Mouse (Mus musculus): ENCODE measurements around the gene Sept4. TPM values are rescaled to one million over a fixed set of nuclear protein-coding genes. Genes with fewer than 3 reads are reported as not detected.

The Sept4 gene
- polyA plus RNA-seq (2015; fragmentation: Nextera tagmentation; extraction: Ambion mirVana) = 11.6 and 12.6 TPM in 2 replicates

GRCm38 (mm10) chr11:87568255-87568953, at the start of gene Sept4:
TSS of gene Sept4 (plus strand) at chr11:87568903.
- WGBS (ENCODE audit: insufficient replicate concordance) = 62% methylated on average over 7 of the region's 7 CpGs
- Histone ChIP-seq H3K4me3 (replicated peaks) (no peak within 1 kb of the TSS), H3K4me1 (replicated peaks) (no peaks in the 10 kb centered on the region), H3K27me3 (0 out of 2 replicates have a peak, but pooled peaks cover 12% of the 10 kb centered on the region), H3K36me3 (replicated peaks) (no peaks in the 10 kb centered on the region), H3K4me2 (no peak within 1 kb of the TSS), H3K9ac (no peak within 1 kb of the TSS), H3K9me3 (replicated peaks) (no peaks in the 10 kb centered on the region), H3K27ac (replicated peaks) (no peak within 1 kb of the TSS)
- no peak for ATAC-seq (ENCODE audit: insufficient read depth)

- no peak overlapping the region for H3K4me2 ChIP-seq
- ATAC-seq (ENCODE audit: insufficient read depth) = no peak
- peaks cover 17% of the 10 kb centered on the region for H3K4me1 ChIP-seq (replicated peaks)
- no peaks in the 10 kb centered on the region for H3K36me3 ChIP-seq (replicated peaks)
- no peak overlapping the region for H3K4me3 ChIP-seq (replicated peaks)
- no peak overlapping the region for H3K27ac ChIP-seq (replicated peaks)
- no peak overlapping the region for H3K9ac ChIP-seq
- no peaks in the 10 kb centered on the region for H3K27me3 ChIP-seq
- no peaks in the 10 kb centered on the region for H3K9me3 ChIP-seq (replicated peaks)
- WGBS (ENCODE audit: insufficient replicate concordance) = 1% methylated on average over 2 of the region's 2 CpGs
Observed at GRCm38 (mm10) chr11:87519260-87519659, 49.4 kb upstream of the Sept4 start.

- no peaks in the 10 kb centered on the region for H3K27me3 ChIP-seq
- peaks cover 22% of the 10 kb centered on the region for H3K4me1 ChIP-seq (replicated peaks)
- H3K27ac ChIP-seq (replicated peaks) = no peak overlapping the region
- no peak for ATAC-seq (ENCODE audit: insufficient read depth)
- no peak overlapping the region for H3K4me3 ChIP-seq (replicated peaks)
- 36% methylated on average over 5 of the region's 5 CpGs for WGBS (ENCODE audit: insufficient replicate concordance)
- H3K9ac ChIP-seq = no peak overlapping the region
- no peaks in the 10 kb centered on the region for H3K36me3 ChIP-seq (replicated peaks)
- no peak overlapping the region for H3K4me2 ChIP-seq
- no peaks in the 10 kb centered on the region for H3K9me3 ChIP-seq (replicated peaks)
Observed at GRCm38 (mm10) chr11:87523466-87523865, 45.2 kb upstream of the Sept4 start.

GRCm38 (mm10) chr11:87523967-87524366, 44.7 kb upstream of the Sept4 start:
- Histone ChIP-seq H3K9me3 (replicated peaks) (no peaks in the 10 kb centered on the region), H3K36me3 (replicated peaks) (no peaks in the 10 kb centered on the region), H3K4me1 (replicated peaks) (peaks cover 22% of the 10 kb centered on the region), H3K4me2 (no peak overlapping the region), H3K27me3 (no peaks in the 10 kb centered on the region), H3K27ac (replicated peaks) (no peak overlapping the region), H3K4me3 (replicated peaks) (no peak overlapping the region), H3K9ac (no peak overlapping the region)
- no peak for ATAC-seq (ENCODE audit: insufficient read depth)

GRCm38 (mm10) chr11:87524780-87525179, 43.9 kb upstream of the Sept4 start:
- H3K4me1 ChIP-seq (replicated peaks) = peaks cover 22% of the 10 kb centered on the region
- no peaks in the 10 kb centered on the region for H3K27me3 ChIP-seq
- H3K9ac ChIP-seq = no peak overlapping the region
- H3K27ac ChIP-seq (replicated peaks) = no peak overlapping the region
- no peaks in the 10 kb centered on the region for H3K9me3 ChIP-seq (replicated peaks)
- no peak for ATAC-seq (ENCODE audit: insufficient read depth)
- no peak overlapping the region for H3K4me2 ChIP-seq
- H3K36me3 ChIP-seq (replicated peaks) = no peaks in the 10 kb centered on the region
- no peak overlapping the region for H3K4me3 ChIP-seq (replicated peaks)

GRCm38 (mm10) chr11:87527364-87527763, 41.3 kb upstream of the Sept4 start:
- Histone ChIP-seq H3K9me3 (replicated peaks) (no peaks in the 10 kb centered on the region), H3K36me3 (replicated peaks) (no peaks in the 10 kb centered on the region), H3K4me3 (replicated peaks) (no peak overlapping the region), H3K4me2 (no peak overlapping the region), H3K9ac (no peak overlapping the region), H3K27ac (replicated peaks) (no peak overlapping the region), H3K4me1 (replicated peaks) (peaks cover 22% of the 10 kb centered on the region), H3K27me3 (no peaks in the 10 kb centered on the region)
- 47% methylated on average over 3 of the region's 3 CpGs for WGBS (ENCODE audit: insufficient replicate concordance)
- ATAC-seq (ENCODE audit: insufficient read depth) = no peak

- 44% methylated on average over 4 of the region's 4 CpGs for WGBS (ENCODE audit: insufficient replicate concordance)
- H3K9me3 ChIP-seq (replicated peaks) = no peaks in the 10 kb centered on the region
- H3K4me1 ChIP-seq (replicated peaks) = peaks cover 17% of the 10 kb centered on the region
- no peak for ATAC-seq (ENCODE audit: insufficient read depth)
- H3K27ac ChIP-seq (replicated peaks) = no peak overlapping the region
- no peak overlapping the region for H3K4me3 ChIP-seq (replicated peaks)
- H3K9ac ChIP-seq = no peak overlapping the region
- no peaks in the 10 kb centered on the region for H3K27me3 ChIP-seq
- no peak overlapping the region for H3K4me2 ChIP-seq
- H3K36me3 ChIP-seq (replicated peaks) = no peaks in the 10 kb centered on the region
Observed at GRCm38 (mm10) chr11:87527990-87528389, 40.7 kb upstream of the Sept4 start.

GRCm38 (mm10) chr11:87531695-87532094, 37.0 kb upstream of the Sept4 start:
- H3K27ac ChIP-seq (replicated peaks) = no peak overlapping the region
- no peaks in the 10 kb centered on the region for H3K27me3 ChIP-seq
- no peak overlapping the region for H3K9ac ChIP-seq
- H3K4me3 ChIP-seq (replicated peaks) = no peak overlapping the region
- no peaks in the 10 kb centered on the region for H3K9me3 ChIP-seq (replicated peaks)
- no peaks in the 10 kb centered on the region for H3K4me1 ChIP-seq (replicated peaks)
- no peaks in the 10 kb centered on the region for H3K36me3 ChIP-seq (replicated peaks)
- 46% methylated on average over 6 of the region's 6 CpGs for WGBS (ENCODE audit: insufficient replicate concordance)
- no peak overlapping the region for H3K4me2 ChIP-seq
- ATAC-seq (ENCODE audit: insufficient read depth) = no peak

- Histone ChIP-seq H3K4me3 (replicated peaks) (no peak overlapping the region), H3K9me3 (replicated peaks) (no peaks in the 10 kb centered on the region), H3K9ac (no peak overlapping the region), H3K4me1 (replicated peaks) (no peaks in the 10 kb centered on the region), H3K27ac (replicated peaks) (no peak overlapping the region), H3K4me2 (no peak overlapping the region), H3K36me3 (replicated peaks) (no peaks in the 10 kb centered on the region), H3K27me3 (no peaks in the 10 kb centered on the region)
- ATAC-seq (ENCODE audit: insufficient read depth) = no peak
- WGBS (ENCODE audit: insufficient replicate concordance) = 46% methylated on average over 8 of the region's 8 CpGs
Observed at GRCm38 (mm10) chr11:87542285-87542684, 26.4 kb upstream of the Sept4 start.

- ATAC-seq (ENCODE audit: insufficient read depth) = no peak
- no peaks in the 10 kb centered on the region for H3K36me3 ChIP-seq (replicated peaks)
- H3K9ac ChIP-seq = no peak overlapping the region
- H3K9me3 ChIP-seq (replicated peaks) = no peaks in the 10 kb centered on the region
- H3K4me3 ChIP-seq (replicated peaks) = no peak overlapping the region
- no peak overlapping the region for H3K27ac ChIP-seq (replicated peaks)
- H3K4me1 ChIP-seq (replicated peaks) = no peaks in the 10 kb centered on the region
- 41% methylated on average over 3 of the region's 3 CpGs for WGBS (ENCODE audit: insufficient replicate concordance)
- H3K4me2 ChIP-seq = no peak overlapping the region
- no peaks in the 10 kb centered on the region for H3K27me3 ChIP-seq
Observed at GRCm38 (mm10) chr11:87542906-87543305, 25.8 kb upstream of the Sept4 start.

- WGBS (ENCODE audit: insufficient replicate concordance) = 55% methylated on average over 4 of the region's 4 CpGs
- Histone ChIP-seq H3K4me2 (no peak overlapping the region), H3K4me3 (replicated peaks) (no peak overlapping the region), H3K36me3 (replicated peaks) (no peaks in the 10 kb centered on the region), H3K4me1 (replicated peaks) (no peaks in the 10 kb centered on the region), H3K27me3 (no peaks in the 10 kb centered on the region; the same call in 1 of the 2 replicates), H3K9me3 (replicated peaks) (no peaks in the 10 kb centered on the region), H3K27ac (replicated peaks) (no peak overlapping the region), H3K9ac (no peak overlapping the region)
- no peak for ATAC-seq (ENCODE audit: insufficient read depth)
Observed at GRCm38 (mm10) chr11:87553342-87553741, 15.4 kb upstream of the Sept4 start.

- Histone ChIP-seq H3K27ac (replicated peaks) (no peak overlapping the region), H3K4me2 (no peak overlapping the region), H3K9ac (no peak overlapping the region), H3K4me1 (replicated peaks) (no peaks in the 10 kb centered on the region), H3K4me3 (replicated peaks) (no peak overlapping the region), H3K36me3 (replicated peaks) (no peaks in the 10 kb centered on the region), H3K9me3 (replicated peaks) (no peaks in the 10 kb centered on the region), H3K27me3 (no peaks in the 10 kb centered on the region)
- WGBS (ENCODE audit: insufficient replicate concordance) = 50% methylated on average over 5 of the region's 5 CpGs
- ATAC-seq (ENCODE audit: insufficient read depth) = no peak
Observed at GRCm38 (mm10) chr11:87554386-87554785, 14.3 kb upstream of the Sept4 start.

Data from liver, embryonic 15.5 days (tissue).